Mouse (Mus musculus) left cerebral cortex, postnatal 25 days (tissue): Measurements from ENCODE around the gene Fbxw7. TPM values are rescaled to one million over a fixed set of nuclear protein-coding genes. Genes with fewer than 3 reads are reported as not detected.

ENCODE experiments used
- DNase-seq, 2 experiments: peaks; one replicate each; pipeline ENCODE4 v3.0.0; 2022; ENCODE audit warnings: low spot score in 2 of 2, mixed read lengths in 1 of 2
- intact Hi-C: fragments of 180-260 bp; cut with DNase I; formaldehyde crosslinking; loops from one replicate; pipeline ENCODE4 v1.15.1; 2025
- total RNA-seq, 2 experiments: library from RNA; stranded (reverse); gene quantifications; 2 replicates each; pipeline ENCODE4 v1.2.3; 2021

Gene Fbxw7
- total RNA-seq, 2 experiments from 2014 or later = 265 to 269 TPM

- DNase-seq = no peak
- intact Hi-C loops = loop anchor here (5.0 to 10.0 kb wide), 4 partner anchors 377 to 987 kb away; partner anchors contain the start of gene Gatb
These were observed 120.7 kb downstream of the Fbxw7 start for GRCm38 (mm10) chr3:84935729-84936128.

GRCm38 (mm10) chr3:84936252-84936651, 121.2 kb downstream of the Fbxw7 start:
- intact Hi-C loops = loop anchor here (5.0 to 10.0 kb wide), 4 partner anchors 376 to 986 kb away; partner anchors contain the start of gene Gatb

GRCm38 (mm10) chr3:84936956-84937355, 121.9 kb downstream of the Fbxw7 start:
- DNase-seq = no peak
- intact Hi-C loops = loop anchor here (5.0 to 10.0 kb wide), 4 partner anchors 375 to 985 kb away; partner anchors contain the start of gene Gatb

More at GRCm38 (mm10) chr3:84936252-84936651, 121.2 kb downstream of the Fbxw7 start:
- no peak for DNase-seq

- DNase-seq = peak in 1 of 2 experiments; percentile 60
- intact Hi-C loops = loop anchor here (5.0 to 10.0 kb wide), 4 partner anchors 375 to 985 kb away; partner anchors contain the start of gene Gatb
These were observed 122.6 kb downstream of the Fbxw7 start for GRCm38 (mm10) chr3:84937360-84938355.

GRCm38 (mm10) chr3:84944933-84945332, 129.9 kb downstream of the Fbxw7 start:
- DNase-seq = no peak
- intact Hi-C loops = no loop called here

DNA sequence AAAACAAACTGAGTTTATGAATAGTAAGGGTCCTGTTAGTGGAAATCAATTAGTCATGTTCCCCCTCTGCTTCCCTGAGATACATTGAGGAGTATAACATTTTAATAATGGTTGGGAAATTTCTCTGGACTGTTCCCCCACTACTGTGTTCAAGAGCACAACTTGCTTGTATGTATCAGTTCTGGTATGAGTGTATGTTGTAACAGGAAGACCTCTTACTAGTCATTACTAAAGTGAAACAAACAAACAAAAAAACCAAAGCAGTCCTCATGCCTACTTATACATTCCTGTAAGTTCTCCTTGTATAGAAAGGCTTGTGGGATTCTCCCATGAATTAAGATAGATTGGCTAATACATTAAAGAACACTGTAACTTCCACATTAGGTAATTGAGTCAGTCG, 131.3 kb downstream of the Fbxw7 start:
- DNase-seq = no peak
- intact Hi-C loops = no loop called here

DNA sequence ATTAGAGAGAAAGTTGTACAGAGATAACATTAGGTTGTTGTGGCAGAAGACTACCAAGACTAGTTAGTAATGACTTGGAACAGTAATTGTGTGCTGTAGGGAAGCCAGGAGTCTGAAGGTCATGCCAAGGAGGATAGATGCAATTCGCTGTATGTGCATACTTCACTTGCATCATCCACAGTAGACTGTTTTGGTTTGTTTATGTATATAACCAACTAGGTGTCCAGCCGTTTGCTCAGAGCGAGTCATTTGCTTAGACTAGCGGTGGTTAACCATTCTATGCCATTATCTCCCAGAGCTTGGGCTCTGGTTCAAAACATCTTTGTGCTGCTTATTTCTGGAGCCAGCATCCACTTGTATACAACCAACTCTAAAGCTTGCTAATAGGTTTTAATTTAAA, 134.3 kb downstream of the Fbxw7 start:
- DNase-seq = no peak
- intact Hi-C loops = no loop called here

DNA sequence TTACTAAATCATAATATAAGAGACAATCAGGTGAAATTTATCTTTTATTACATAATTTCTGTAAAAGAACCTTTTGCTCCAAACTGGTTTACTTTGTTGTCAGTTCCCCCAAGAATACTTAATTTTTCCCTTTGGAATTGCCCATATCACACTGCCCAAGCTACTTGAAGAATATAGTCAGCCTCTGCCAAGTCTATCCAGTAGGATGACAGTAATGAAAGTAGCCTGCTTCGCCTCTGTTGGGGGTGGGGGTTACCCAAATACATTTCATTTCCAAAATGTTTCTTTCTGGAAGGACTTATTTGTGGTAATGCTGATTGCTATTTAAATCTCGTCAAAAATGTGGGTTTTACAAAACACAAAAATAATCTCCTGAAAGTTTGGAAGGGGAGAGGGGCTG, 136.6 kb downstream of the Fbxw7 start:
- intact Hi-C loops = loop anchor here (1.0 to 5.0 kb wide), 2 partner anchors 418 to 621 kb away; partner anchors contain the start of gene Gatb
- DNase-seq = no peak

DNA sequence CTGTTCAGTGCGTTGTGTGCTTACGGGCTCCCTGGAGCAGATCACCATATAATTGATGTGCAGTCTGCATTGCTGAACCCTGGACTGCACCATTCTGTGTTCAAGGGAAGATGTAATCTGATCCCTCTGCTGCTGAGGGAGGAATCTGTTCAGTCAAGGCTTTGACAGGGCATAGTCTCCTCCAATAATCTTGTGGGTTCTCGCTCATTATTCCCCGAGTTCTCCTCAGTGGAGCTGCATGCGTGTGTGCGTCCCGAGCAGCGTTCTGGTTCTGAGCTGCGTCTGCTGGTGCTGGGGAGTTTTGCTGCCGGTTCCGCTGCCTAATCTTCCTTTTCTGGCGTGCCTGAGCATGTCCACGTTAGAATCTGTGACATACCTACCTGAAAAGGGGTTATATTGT, 137.1 kb downstream of the Fbxw7 start:
- intact Hi-C loops = loop anchor here (1.0 to 5.0 kb wide), 2 partner anchors 417 to 620 kb away; partner anchors contain the start of gene Gatb
- DNase-seq = peak; percentile 75 to 90

DNA sequence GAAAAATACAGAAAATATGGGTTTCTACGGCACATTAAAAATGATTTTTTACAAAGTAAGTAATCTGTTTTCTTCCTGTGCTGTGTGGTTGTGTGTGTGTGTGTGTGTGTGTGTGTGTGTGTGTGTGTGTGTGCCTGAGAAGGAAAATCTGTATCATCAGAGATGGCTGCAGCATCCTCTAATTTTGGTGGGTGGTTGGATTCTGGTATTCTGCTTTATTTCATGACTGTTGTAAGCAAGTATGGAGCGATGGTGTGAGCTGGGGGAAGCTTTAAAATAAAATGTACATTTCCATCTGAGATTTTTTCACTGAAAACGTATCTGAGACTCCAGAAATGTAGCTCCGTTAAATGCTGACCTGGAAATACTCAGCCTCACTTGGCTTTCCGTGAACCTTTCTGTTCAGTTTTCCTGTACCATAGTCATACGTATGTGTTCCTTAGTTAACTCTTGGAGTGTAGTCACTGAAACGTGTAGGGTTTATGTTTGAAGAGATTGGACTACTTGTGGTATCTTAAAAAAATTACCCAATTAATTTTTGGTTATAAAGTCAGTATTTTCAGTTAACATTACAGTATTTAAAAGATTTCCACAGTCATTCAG, 137.6 kb downstream of the Fbxw7 start:
- intact Hi-C loops = loop anchor here (1.0 to 5.0 kb wide), 2 partner anchors 417 to 620 kb away; partner anchors contain the start of gene Gatb
- DNase-seq = no peak

DNA sequence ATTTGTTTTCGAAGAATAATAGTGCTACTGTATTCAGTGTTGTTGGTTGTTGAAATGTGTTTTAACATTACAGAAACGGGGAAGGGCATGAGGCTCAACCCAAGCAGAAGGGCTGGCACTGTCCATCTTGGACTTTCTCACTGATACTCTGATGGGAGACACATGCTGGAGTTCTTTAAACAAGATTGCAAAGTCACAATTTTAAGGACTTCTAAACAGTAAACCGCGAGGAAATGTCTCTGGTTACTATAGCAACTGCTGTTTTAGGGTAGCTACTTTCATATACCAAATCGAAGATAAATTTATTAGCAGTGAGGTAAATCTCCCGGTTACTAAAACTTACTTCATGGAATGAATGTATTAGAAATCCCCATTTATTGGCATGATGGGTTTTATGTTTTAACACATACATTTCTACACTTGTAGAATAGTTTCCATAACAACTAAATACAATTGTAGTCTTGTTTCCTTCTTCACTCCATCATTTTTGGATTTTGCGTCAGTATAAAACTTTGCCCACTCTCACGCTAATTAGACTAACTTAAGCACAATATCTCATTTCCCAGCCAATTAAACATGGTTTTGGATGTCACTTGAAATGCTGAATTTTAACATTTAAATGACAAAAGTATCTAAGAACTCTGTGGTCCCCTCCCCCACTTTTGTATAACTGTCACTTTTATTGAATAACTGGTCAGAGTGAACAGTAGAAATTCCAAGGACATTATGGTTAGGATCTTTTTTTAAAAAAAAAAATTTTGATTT, 140.1 kb downstream of the Fbxw7 start:
- DNase-seq = no peak
- intact Hi-C loops = no loop called here

GRCm38 (mm10) chr3:84955857-84956256, 140.8 kb downstream of the Fbxw7 start:
- intact Hi-C loops = no loop called here
- no peak for DNase-seq

- DNase-seq = no peak
- intact Hi-C loops = no loop called here
These were observed 150.1 kb downstream of the Fbxw7 start for GRCm38 (mm10) chr3:84965156-84965555.

- intact Hi-C loops = no loop called here
- DNase-seq = peak in 1 of 2 experiments; percentile 19
These were observed 152.3 kb downstream of the Fbxw7 start for GRCm38 (mm10) chr3:84967364-84967763.

GRCm38 (mm10) chr3:84971561-84971960, 156.5 kb downstream of the Fbxw7 start:
- intact Hi-C loops = no loop called here
- no peak for DNase-seq

DNA sequence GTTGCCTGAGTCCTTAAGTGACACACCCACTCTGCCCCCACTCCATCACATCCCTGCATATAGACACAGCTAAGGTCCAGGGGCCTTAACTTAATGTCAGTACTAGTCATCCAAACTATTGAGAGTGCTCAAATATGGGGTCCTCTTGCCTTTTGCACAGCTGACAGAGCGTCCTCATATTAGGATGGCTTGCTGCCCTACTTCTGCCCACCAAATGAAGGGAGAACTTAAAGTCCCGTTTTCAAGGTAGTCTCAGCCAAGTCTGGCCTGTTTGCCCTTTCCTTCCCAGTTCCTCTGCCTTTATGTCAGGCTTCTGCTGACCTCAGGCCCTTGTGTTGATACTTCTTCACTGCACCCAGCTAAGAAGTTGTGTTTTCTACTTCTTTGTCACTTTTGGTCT, 157.8 kb downstream of the Fbxw7 start:
- peak in 1 of 2 experiments; percentile 19 for DNase-seq
- intact Hi-C loops = no loop called here

- peak in 1 of 2 experiments; percentile 14 for DNase-seq
These were observed 159.1 kb downstream of the Fbxw7 start for GRCm38 (mm10) chr3:84974193-84974592.

DNA sequence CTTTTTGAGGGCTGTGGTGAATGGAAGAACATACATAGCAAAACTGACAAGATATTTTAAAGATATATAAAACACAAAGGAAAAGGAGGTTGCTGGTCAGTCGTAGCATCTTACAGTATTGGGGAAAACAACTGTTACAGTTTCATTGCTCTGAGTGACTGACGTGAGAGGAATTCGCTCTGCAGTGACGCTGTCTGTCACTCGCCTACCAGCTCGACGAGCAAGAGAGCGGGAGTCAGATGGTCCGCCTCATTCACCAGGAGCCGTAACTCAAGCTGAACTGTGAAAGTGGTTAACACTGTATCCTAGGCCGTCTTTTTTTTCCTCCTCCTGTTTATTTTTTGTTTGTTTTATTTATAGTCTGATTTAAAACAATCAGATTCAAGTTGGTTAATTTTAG, 163.6 kb downstream of the Fbxw7 start:
- no peak for DNase-seq
- intact Hi-C loops = no loop called here

More at GRCm38 (mm10) chr3:84974193-84974592, 159.1 kb downstream of the Fbxw7 start:
- intact Hi-C loops = no loop called here

DNA sequence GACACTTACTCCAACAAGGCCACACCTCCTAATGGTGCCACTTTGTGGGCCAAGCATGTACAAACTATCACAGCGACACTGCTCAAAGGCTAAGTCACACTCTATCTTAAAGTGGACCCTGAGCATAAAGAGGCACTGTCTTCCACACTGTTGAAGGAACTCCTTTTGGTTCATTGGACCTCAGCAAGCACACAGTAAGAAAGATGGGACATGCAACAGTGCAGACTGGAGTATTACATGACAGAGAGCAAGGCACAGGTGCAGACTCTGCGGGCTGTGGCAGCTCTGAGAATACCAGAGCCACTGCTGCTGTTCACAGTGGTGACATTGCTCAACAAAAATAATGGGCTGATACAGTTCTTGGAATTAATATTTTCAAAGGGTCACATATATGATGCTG, 165.1 kb downstream of the Fbxw7 start:
- no peak for DNase-seq
- intact Hi-C loops = loop anchor here (5.0 to 10.0 kb wide), 2 partner anchors 207 to 335 kb away; no protein-coding TSS in a partner anchor
